Mouse (Mus musculus): Measurements from ENCODE around the gene Pced1b.

GRCm38 (mm10) chr15:97342945-97343344 lies 96.0 kb downstream of the Pced1b start:
- TF ChIP-seq CTCF (IDR thresholded peaks at IDR 0.05; ENCODE audit: low read depth, low read length): no peak
- no peak for TF ChIP-seq POLR2A (IDR thresholded peaks at IDR 0.05; ENCODE audit: insufficient read depth, low read length)
- no peak for TF ChIP-seq EP300 (IDR thresholded peaks at IDR 0.05; ENCODE audit: insufficient read depth, low read depth, low read length)
